13 mouse cellular contexts compared by ENCODE assay signal in genomic region chr11:108010465-108010864, GRCm38 (mm10).
A peak's percentile ranks its signal among the peaks of the same experiment; 100 is the strongest.
DNase-seq lines count a peak whose midpoint lies in the region; ATAC-seq and TF ChIP-seq lines count a peak whose summit lies in the region.
"Had no signal": no experiment of that assay in that cellular context is flagged by ENCODE, and none has a peak within 500 bp of the region (broad histone marks: within the 10 kb centered on the region; RNA-seq: fewer than 3 reads in every experiment).

No protein-coding gene starts in this region.

- H3K36me3 ChIP-seq in forebrain, embryonic 14.5 days (ENCODE audit: control insufficient read depth, insufficient read depth, low read length) = no peaks in the 10 kb centered on the region
- H3K36me3 ChIP-seq in forebrain, embryonic 11.5 days (ENCODE audit: control insufficient read depth, insufficient read depth, low read length) = no peaks in the 10 kb centered on the region
- no peaks in the 10 kb centered on the region for H3K36me3 ChIP-seq in stomach, postnatal 0 days (ENCODE audit: control insufficient read depth, insufficient read depth, low read length)

- peak; percentile 28 for DNase-seq in forebrain, embryonic 14.5 days (ENCODE audit: low spot score)
- DNase-seq in forebrain, embryonic 11.5 days (ENCODE audit: low spot score) = no peak
- DNase-seq in left cerebral cortex, adult 2 months (ENCODE audit: extremely low spot score in 1 of 2, low spot score in 2 of 2) = no peak
- DNase-seq in left cerebral cortex, postnatal 10 days (ENCODE audit: extremely low spot score in 1 of 2, low spot score in 2 of 2) = no peak
- DNase-seq in thymus, postnatal 4 days = peak; percentile 27
- no peak for DNase-seq in thymus, adult 18-20 months
- no peak for DNase-seq in stomach, postnatal 0 days (ENCODE audit: low spot score)
- no peak for DNase-seq in adrenal gland, adult (ENCODE audit: inconsistent age in 2 of 2, low spot score in 1 of 2)
- DNase-seq: heart, adult 18-20 months; spleen, adult 18-20 months; thymus, postnatal 14 days had no signal

- H3K27me3 ChIP-seq in forebrain, embryonic 14.5 days (replicated peaks; ENCODE audit: control insufficient read depth, insufficient read depth, low read length) = no peaks in the 10 kb centered on the region
- no peaks in the 10 kb centered on the region for H3K27me3 ChIP-seq in forebrain, embryonic 11.5 days (ENCODE audit: control insufficient read depth, insufficient read depth, low read length)
- H3K27me3 ChIP-seq in stomach, postnatal 0 days (ENCODE audit: control insufficient read depth, insufficient read depth, low read length) = no peaks in the 10 kb centered on the region

- H3K4me2 ChIP-seq in forebrain, embryonic 14.5 days (ENCODE audit: low read length) = no peak overlapping the region
- H3K4me2 ChIP-seq in forebrain, embryonic 11.5 days (ENCODE audit: low read depth, low read length, severe bottlenecking) = no peak overlapping the region
- no peak overlapping the region for H3K4me2 ChIP-seq in stomach, postnatal 0 days (replicated peaks; ENCODE audit: low read depth)

- no peaks in the 10 kb centered on the region for H3K4me1 ChIP-seq in forebrain, embryonic 14.5 days (ENCODE audit: control insufficient read depth, insufficient read depth, low read length)
- H3K4me1 ChIP-seq in forebrain, embryonic 11.5 days (replicated peaks; ENCODE audit: control insufficient read depth, insufficient read depth, low read length) = no peaks in the 10 kb centered on the region
- no peaks in the 10 kb centered on the region for H3K4me1 ChIP-seq in stomach, postnatal 0 days (replicated peaks; ENCODE audit: control insufficient read depth, insufficient read depth)

- TF ChIP-seq CTCF in left cerebral cortex, adult 2 months (IDR thresholded peaks at IDR 0.05) = peak; percentile 67
- peak; percentile 76 for TF ChIP-seq CTCF in stomach, postnatal 0 days (IDR thresholded peaks at IDR 0.05; ENCODE audit: low read depth)

- H3K9me3 ChIP-seq in forebrain, embryonic 14.5 days (replicated peaks; ENCODE audit: control insufficient read depth, low read length) = no peaks in the 10 kb centered on the region
- no peaks in the 10 kb centered on the region for H3K9me3 ChIP-seq in forebrain, embryonic 11.5 days (ENCODE audit: control insufficient read depth, low read length)
- no peaks in the 10 kb centered on the region for H3K9me3 ChIP-seq in stomach, postnatal 0 days (ENCODE audit: control insufficient read depth, low read length)

- intact Hi-C loops in left cerebral cortex, adult 2 months (cut with DNase I) = loop anchor here (1.0 to 5.0 kb wide), 2 partner anchors 368 to 407 kb away; no protein-coding TSS in a partner anchor
- intact Hi-C loops in left cerebral cortex, postnatal 10 days (cut with DNase I) = no loop called here

- H3K27ac ChIP-seq in forebrain, embryonic 14.5 days (ENCODE audit: low read depth, low read length) = no peak overlapping the region
- no peak overlapping the region for H3K27ac ChIP-seq in forebrain, embryonic 11.5 days (ENCODE audit: low read depth, low read length)
- H3K27ac ChIP-seq in left cerebral cortex, adult 2 months = no peak overlapping the region
- H3K27ac ChIP-seq in stomach, postnatal 0 days (replicated peaks) = no peak overlapping the region

- H3K4me3 ChIP-seq in forebrain, embryonic 14.5 days (ENCODE audit: low read depth, low read length) = no peak overlapping the region
- no peak overlapping the region for H3K4me3 ChIP-seq in forebrain, embryonic 11.5 days (ENCODE audit: low read depth, low read length)
- no peak overlapping the region for H3K4me3 ChIP-seq in left cerebral cortex, adult 2 months
- no peak overlapping the region for H3K4me3 ChIP-seq in stomach, postnatal 0 days (ENCODE audit: low read depth, low read length)
- H3K4me3 ChIP-seq: myocyte had no signal

- no peak overlapping the region for H3K9ac ChIP-seq in forebrain, embryonic 14.5 days (ENCODE audit: low read length)
- H3K9ac ChIP-seq in forebrain, embryonic 11.5 days (ENCODE audit: low read length) = no peak overlapping the region
- H3K9ac ChIP-seq in stomach, postnatal 0 days (ENCODE audit: low read length) = no peak overlapping the region

- no peak for TF ChIP-seq EP300 in stomach, postnatal 0 days (optimal IDR thresholded peaks at IDR 0.05)

- 80% methylated on average over 4 of the region's 4 CpGs for WGBS in forebrain, embryonic 14.5 days
- 78% methylated on average over 4 of the region's 4 CpGs for WGBS in forebrain, embryonic 11.5 days
- WGBS in stomach, postnatal 0 days = 74% methylated on average over 4 of the region's 4 CpGs

- no peak for ATAC-seq in forebrain, embryonic 14.5 days
- ATAC-seq in forebrain, embryonic 11.5 days (replicated peaks; ENCODE audit: low FRiP score) = no peak
- no peak for ATAC-seq in stomach, postnatal 0 days (ENCODE audit: low FRiP score, low TSS enrichment)
- ATAC-seq: forebrain, embryonic 16.5 days had no signal

Comparison
In these comparisons a context has a peak if more than half of its experiments do, and no peak if none do; other contexts are left out.
1. DNase-seq: peak in forebrain, embryonic 14.5 days (single experiment) and thymus, postnatal 4 days (single experiment); none in forebrain, embryonic 11.5 days (single experiment), left cerebral cortex, adult 2 months (0 of 2), left cerebral cortex, postnatal 10 days (0 of 2), thymus, adult 18-20 months (0 of 2), stomach, postnatal 0 days (single experiment) and adrenal gland, adult (0 of 2).